Mouse (Mus musculus) B cell, adult (primary cell): ENCODE results near the gene Uqcc3. TPM values are rescaled to one million over a fixed set of nuclear protein-coding genes. Genes with fewer than 3 reads are reported as not detected.

ENCODE experiments used
- total RNA-seq: library from RNA; stranded (reverse); gene quantifications from 4 replicates; pipeline ENCODE4 v1.2.4, GENCODE M21; 2023; ENCODE audit not compliant: inconsistent age

The Uqcc3 gene
- total RNA-seq, result 20.4 to 22.0 TPM (median 20.8 TPM) in 4 replicates

GRCm38 (mm10) chr19:8880311-8881033 lies at the start of gene Uqcc3:
Gene Uqcc3, minus strand, starts transcription at chr19:8880923.

DNA sequence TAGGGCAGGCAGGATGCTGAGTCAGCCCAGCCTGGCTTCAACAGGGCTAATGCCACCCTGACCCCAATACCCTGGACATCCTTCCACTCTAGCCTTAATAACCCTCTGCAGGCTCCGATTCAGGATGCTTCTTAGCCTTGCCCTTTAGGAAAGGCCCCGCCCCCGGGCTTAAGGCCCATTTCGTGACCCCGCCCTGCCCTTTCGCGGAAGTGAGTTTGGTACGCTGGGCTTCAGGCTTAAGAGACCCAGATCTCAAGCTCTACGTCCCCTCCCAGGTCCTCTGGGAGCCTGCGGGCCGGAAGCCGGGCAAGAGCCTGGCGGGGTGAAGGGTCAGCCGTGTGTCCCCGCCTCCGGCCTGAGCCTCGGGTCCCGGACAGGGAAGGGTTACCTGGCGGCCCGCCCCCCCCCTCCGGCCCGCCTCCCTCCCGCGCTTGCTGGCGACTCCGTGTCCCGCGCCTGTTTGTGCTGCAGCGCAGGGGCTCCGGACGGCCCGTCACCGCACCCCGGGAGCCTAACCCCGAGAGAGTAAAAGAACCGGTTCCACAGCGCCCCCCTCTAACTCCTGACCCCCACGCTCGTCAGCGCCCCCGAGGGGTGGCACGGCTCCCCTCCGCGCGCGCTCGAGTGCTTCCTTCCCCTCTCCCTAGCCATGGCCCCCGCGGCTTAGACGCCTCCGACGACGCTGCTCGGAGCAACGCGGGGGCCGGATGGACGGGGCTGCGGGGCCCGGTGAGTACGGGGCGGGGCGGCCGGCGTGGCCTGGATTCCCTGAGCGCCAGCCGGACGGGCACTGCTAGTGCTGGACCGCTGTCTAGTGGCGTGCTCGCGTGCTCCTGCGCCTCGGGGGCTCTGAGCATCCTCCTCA lies 48.7 kb upstream of the Uqcc3 start, which contains the start of the genes Rom1 and Eml3:
TSS of gene Rom1 (minus strand) at position 133 of the 865 bp plus-strand sequence.
TSS of gene Eml3 (plus strand) at position 329 of the 865 bp plus-strand sequence.

GRCm38 (mm10) chr19:8920073-8920736 lies 39.5 kb upstream of the Uqcc3 start, which contains the start of gene B3gat3:
Gene B3gat3, plus strand, starts transcription at chr19:8920374.

GRCm38 (mm10) chr19:8897865-8898495 lies 17.3 kb upstream of the Uqcc3 start, which contains the start of gene Ganab:
Gene Ganab, plus strand, starts transcription at chr19:8898071.

GRCm38 (mm10) chr19:8892829-8893766 lies 12.4 kb upstream of the Uqcc3 start, which contains the start of gene Ints5:
Gene Ints5, plus strand, starts transcription at chr19:8893005.

GRCm38 (mm10) chr19:8888511-8889385 lies 8.0 kb upstream of the Uqcc3 start, which contains the start of the genes 1810009A15Rik and Gm49416:
Gene 1810009A15Rik, plus strand, starts transcription at chr19:8888853.
Gene Gm49416, plus strand, starts transcription at chr19:8888926.

DNA sequence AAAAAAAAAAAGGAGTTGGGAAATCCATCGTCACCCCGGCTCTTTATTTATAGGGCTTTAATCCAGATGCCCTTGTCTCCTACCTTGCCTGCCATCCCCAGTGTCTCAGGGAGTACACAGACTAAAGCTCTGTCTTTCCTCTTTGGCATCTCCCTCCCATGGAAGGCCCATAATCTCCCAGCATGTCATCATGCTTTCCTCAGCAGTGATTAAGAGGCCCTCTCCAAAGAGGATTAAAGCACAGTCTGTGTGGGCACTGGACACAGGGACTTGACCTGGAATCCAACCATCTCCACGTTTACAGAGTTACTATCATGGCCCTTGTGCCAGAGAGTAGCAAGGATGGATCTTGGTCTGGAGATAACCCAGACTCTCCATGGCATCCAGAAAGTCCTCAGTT lies 2.9 kb upstream of the Uqcc3 start, which contains the start of the genes Lbhd1 and Gm49403:
TSS of gene Lbhd1 (plus strand) at position 117 of the 400 bp plus-strand sequence.
TSS of gene Gm49403 (plus strand) at position 315 of the 400 bp plus-strand sequence.

GRCm38 (mm10) chr19:8871267-8872186 lies 9.2 kb downstream of the Uqcc3 start, which contains the start of gene Ubxn1:
Gene Ubxn1, plus strand, starts transcription at chr19:8871496.

DNA sequence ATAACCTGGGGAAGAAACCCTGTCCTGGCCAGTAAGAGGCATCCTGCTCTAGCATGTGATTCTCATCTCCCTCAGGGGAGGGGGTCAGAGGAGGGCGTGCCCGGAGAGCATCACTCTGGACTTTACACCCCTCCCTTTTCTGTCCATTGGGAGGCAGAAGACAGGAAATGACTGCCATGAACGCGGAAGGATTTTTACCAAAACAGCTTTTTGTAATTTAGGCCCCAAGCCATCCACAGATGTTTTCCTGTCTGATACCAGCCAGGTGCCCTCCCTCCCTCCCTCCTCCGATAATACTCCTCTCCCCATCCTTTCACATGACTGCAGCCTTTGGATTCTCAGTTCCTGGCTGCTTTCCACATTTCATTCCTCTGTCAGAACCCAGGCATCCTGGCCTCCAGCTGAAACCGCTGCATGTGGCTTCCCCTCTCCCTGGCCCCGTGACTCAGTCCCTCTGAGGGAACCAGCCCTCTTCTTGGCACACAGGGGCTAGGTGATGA lies 30.3 kb downstream of the Uqcc3 start, which contains the start of gene Lrrn4cl:
TSS of gene Lrrn4cl (plus strand) at position 367 of the 500 bp plus-strand sequence.

DNA sequence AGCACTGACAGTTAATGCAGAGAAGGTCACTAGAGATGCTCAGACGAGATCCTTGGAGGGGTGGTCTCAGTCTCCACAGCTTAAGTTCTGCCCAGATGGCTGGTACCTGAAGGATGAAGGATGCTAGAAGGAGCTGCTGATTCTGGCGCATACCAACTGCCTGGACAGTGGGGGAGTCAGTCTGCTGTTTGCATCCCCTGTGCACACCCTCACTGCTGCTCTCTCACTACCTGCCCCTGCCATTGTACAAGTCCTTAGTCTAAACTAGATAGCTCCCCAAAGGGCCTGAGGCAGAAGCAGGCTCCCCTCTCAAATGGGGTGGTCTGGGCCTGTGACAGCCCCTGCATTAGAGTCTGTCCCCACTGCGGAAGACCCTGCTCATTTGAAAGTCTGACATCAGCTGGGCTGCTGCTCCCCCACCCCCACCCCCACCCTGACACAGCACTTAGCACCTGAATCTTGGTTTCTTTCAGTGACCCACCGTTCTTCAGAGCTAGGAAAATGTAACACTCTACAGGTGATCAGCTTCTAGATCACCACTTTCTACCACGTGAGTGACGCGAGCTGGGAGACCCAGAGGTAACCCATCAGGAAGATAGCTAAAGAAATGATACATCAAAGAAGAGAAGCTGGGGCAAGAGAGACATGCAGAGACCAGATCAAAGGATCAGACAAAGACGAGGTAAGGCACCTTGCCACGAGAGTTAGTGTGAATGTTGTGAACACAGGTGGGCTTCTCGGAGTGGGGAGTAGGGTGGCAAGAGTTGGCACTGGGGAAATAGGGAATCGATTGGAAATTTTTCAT lies 41.4 kb downstream of the Uqcc3 start, which contains the start of gene Gng3:
TSS of gene Gng3 (minus strand) at position 92 of the 805 bp plus-strand sequence.

GRCm38 (mm10) chr19:8837251-8837791 lies 43.4 kb downstream of the Uqcc3 start, which contains the start of gene Bscl2:
Gene Bscl2, plus strand, starts transcription at chr19:8837467.

Other genes with a start within 250 kb of the Uqcc3 start
- not detected in 4 replicates for gene Chrm1, start 217.1 kb downstream of the Uqcc3 start, total RNA-seq
- gene Slc3a2, start 157.6 kb downstream of the Uqcc3 start, total RNA-seq, result 215 to 230 TPM (median 221 TPM) in 4 replicates
- gene Wdr74, start 145.1 kb downstream of the Uqcc3 start, total RNA-seq, result 66.4 to 86.6 TPM (median 70.6 TPM) in 4 replicates
- 4.2 to 4.8 TPM (median 4.5 TPM) in 4 replicates for gene 1700092M07Rik, start 140.2 kb downstream of the Uqcc3 start, total RNA-seq
- 209 to 258 TPM (median 241 TPM) in 4 replicates for gene Stx5a, start 139.5 kb downstream of the Uqcc3 start, total RNA-seq
- gene Nxf1, start 123.8 kb downstream of the Uqcc3 start, total RNA-seq, result 374 to 413 TPM (median 398 TPM) in 4 replicates
- 28.8 to 38.3 TPM (median 33.5 TPM) in 4 replicates for gene Tmem223, start 109.9 kb downstream of the Uqcc3 start, total RNA-seq
- gene Tmem179b, start 106.5 kb downstream of the Uqcc3 start, total RNA-seq, result 70.3 to 85.2 TPM (median 76.3 TPM) in 4 replicates
- 18.7 to 25.0 TPM (median 24.5 TPM) in 4 replicates for gene Taf6l, start 94.5 kb downstream of the Uqcc3 start, total RNA-seq
- 59.9 to 73.9 TPM (median 64.1 TPM) in 4 replicates for gene Polr2g, start 82.3 kb downstream of the Uqcc3 start, total RNA-seq
- gene Zbtb3, start 78.4 kb downstream of the Uqcc3 start, total RNA-seq, result 1.1 to 2.0 TPM (median 1.6 TPM) in 4 replicates
- 29.7 to 34.2 TPM (median 31.8 TPM) in 4 replicates for gene Ttc9c, start 61.6 kb downstream of the Uqcc3 start, total RNA-seq
- gene Hnrnpul2, start 60.9 kb downstream of the Uqcc3 start, total RNA-seq, result 114 to 120 TPM (median 118 TPM) in 4 replicates
- 9.1 to 16.6 TPM (median 9.7 TPM) in 4 replicates for gene AC129217.1, start 51.1 kb downstream of the Uqcc3 start, total RNA-seq
- gene Bscl2, start 43.5 kb downstream of the Uqcc3 start, total RNA-seq, result 46.7 to 50.3 TPM (median 48.0 TPM) in 4 replicates
- gene Gng3, start 41.7 kb downstream of the Uqcc3 start, total RNA-seq, result not detected in 4 replicates
- gene Lrrn4cl, start 30.2 kb downstream of the Uqcc3 start, total RNA-seq, result 0.54 to 0.93 TPM (median 0.74 TPM) in 4 replicates
- gene Ubxn1, start 9.4 kb downstream of the Uqcc3 start, total RNA-seq, result 131 to 153 TPM (median 146 TPM) in 4 replicates
- gene Lbhd1, start 2.8 kb upstream of the Uqcc3 start, total RNA-seq, result 5.8 to 25.1 TPM (median 14.5 TPM) in 4 replicates
- not detected in 4 replicates for gene Gm49403, start 3.0 kb upstream of the Uqcc3 start, total RNA-seq
- gene 1810009A15Rik, start 7.9 kb upstream of the Uqcc3 start, total RNA-seq, result 37.3 to 46.2 TPM (median 41.3 TPM) in 4 replicates
- gene Gm49416, start 8.0 kb upstream of the Uqcc3 start, total RNA-seq, result 3.4 to 6.4 TPM in 2 of 4 replicates, not detected in the others
- 17.3 to 21.1 TPM (median 20.2 TPM) in 4 replicates for gene Ints5, start 12.1 kb upstream of the Uqcc3 start, total RNA-seq
- gene Ganab, start 17.1 kb upstream of the Uqcc3 start, total RNA-seq, result 154 to 162 TPM (median 156 TPM) in 4 replicates
- gene B3gat3, start 39.5 kb upstream of the Uqcc3 start, total RNA-seq, result 64.7 to 70.7 TPM (median 65.6 TPM) in 4 replicates
- gene Rom1, start 48.4 kb upstream of the Uqcc3 start, total RNA-seq, result 3.7 to 4.9 TPM (median 4.3 TPM) in 4 replicates
- gene Eml3, start 48.6 kb upstream of the Uqcc3 start, total RNA-seq, result 81.6 to 99.9 TPM (median 83.4 TPM) in 4 replicates
- gene Mta2, start 61.0 kb upstream of the Uqcc3 start, total RNA-seq, result 194 to 213 TPM (median 202 TPM) in 4 replicates
- 41.4 to 46.3 TPM (median 43.1 TPM) in 4 replicates for gene Tut1, start 72.9 kb upstream of the Uqcc3 start, total RNA-seq
- 498 to 534 TPM (median 511 TPM) in 4 replicates for gene Eef1g, start 86.1 kb upstream of the Uqcc3 start, total RNA-seq
- 110 to 155 TPM (median 141 TPM) in 4 replicates for gene Ahnak, start 108.4 kb upstream of the Uqcc3 start, total RNA-seq
- gene Scgb1a1, start 207.0 kb upstream of the Uqcc3 start, total RNA-seq, result not detected in 4 replicates